Mouse (Mus musculus) lung, embryonic 16.5 days (tissue): ENCODE data around the gene Uqcrc1. TPM values are rescaled to one million over a fixed set of nuclear protein-coding genes. Genes with fewer than 3 reads are reported as not detected.

ENCODE experiments used
- ATAC-seq: fragments of 200-750 bp; cut with Nextera tagmentation; 2 replicates; pipeline ENCODE4 v1.8.0; 2017; ENCODE audit warnings: low read depth, mild to moderate bottlenecking, moderate library complexity
- H3K27ac ChIP-seq: fragments of 300-500 bp; sonication (generic); 2 replicates; pipeline ENCODE4 v1.5.1; 2014; ENCODE audit warnings: mild to moderate bottlenecking, control low read depth, low read length
- H3K27me3 ChIP-seq: fragments of 300-500 bp; sonication (generic); 2 replicates; pipeline ENCODE4 v1.6.1; 2014; ENCODE audit warnings: low read depth, low read length, mixed read lengths; ENCODE audit not compliant: control insufficient read depth, insufficient read depth
- H3K36me3 ChIP-seq: fragments of 300-500 bp; sonication (generic); 2 replicates; pipeline ENCODE4 v1.6.1; 2014; ENCODE audit warnings: low read length; ENCODE audit not compliant: control insufficient read depth, insufficient read depth
- H3K4me1 ChIP-seq: fragments of 300-500 bp; sonication (generic); replicated peaks from 2 replicates; pipeline ENCODE4 v1.6.1; 2014; ENCODE audit warnings: low read length, mixed read lengths; ENCODE audit not compliant: control insufficient read depth, insufficient read depth
- H3K4me2 ChIP-seq: fragments of 300-500 bp; sonication (generic); 2 replicates; pipeline ENCODE4 v1.6.1; 2014; ENCODE audit warnings: low read depth, low read length, control low read depth
- H3K4me3 ChIP-seq: fragments of 300-500 bp; sonication (generic); 2 replicates; pipeline ENCODE4 v1.5.1; 2014; ENCODE audit warnings: mild to moderate bottlenecking, low read length, control low read depth
- H3K9ac ChIP-seq: fragments of 300-500 bp; sonication (generic); 2 replicates; pipeline ENCODE4 v1.6.1; 2014; ENCODE audit warnings: low read length, control low read depth
- H3K9me3 ChIP-seq: fragments of 300-500 bp; sonication (generic); 2 replicates; pipeline ENCODE4 v1.6.1; 2016; ENCODE audit warnings: low read length; ENCODE audit not compliant: control insufficient read depth
- WGBS: fragments of 180-500 bp; shearing (Covaris S2); extraction: QIAGEN DNeasy Blood & Tissue Kit; methylation state at CpG from one replicate; pipeline ENCODE4 v1.1.7; 2014; 5-methylcytosine and 5-hydroxymethylcytosine counted together
- polyA plus RNA-seq: library from polyadenylated mRNA; unstranded; fragments of >200 nt; fragmentation: Nextera tagmentation; extraction: Ambion mirVana; gene quantifications from 2 replicates; pipeline ENCODE4 v1.2.1, GENCODE M21; 2015

The Uqcrc1 gene
- polyA plus RNA-seq, 1 experiment from 2014 or later: 397 TPM

DNA sequence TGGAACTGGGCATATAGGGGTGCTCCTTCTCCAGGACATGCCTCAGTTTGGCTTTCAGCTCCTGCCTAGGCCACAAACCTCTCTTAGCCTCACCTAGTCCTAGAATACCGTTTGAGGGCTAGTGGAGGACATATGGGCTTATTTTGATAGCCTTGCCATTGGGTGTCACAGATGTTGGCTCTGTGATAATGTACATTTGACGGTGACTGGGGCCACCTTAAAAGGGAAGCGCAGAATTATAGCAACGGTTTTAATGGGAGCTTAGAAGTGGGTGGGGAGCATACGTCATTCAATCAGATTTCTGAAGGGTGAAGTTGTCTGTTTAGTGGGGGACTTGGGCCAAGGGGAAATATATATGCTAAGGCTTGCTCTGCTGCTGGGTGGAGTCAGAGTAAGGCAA lies 9.2 kb downstream of the Uqcrc1 start:
- no peak overlapping the region for H3K9ac ChIP-seq
- 74% methylated on average over 5 of the region's 5 CpGs for WGBS
- H3K27me3 ChIP-seq: no peaks in the 10 kb centered on the region
- peaks cover 58% of the 10 kb centered on the region for H3K36me3 ChIP-seq
- H3K27ac ChIP-seq: no peak overlapping the region
- H3K4me3 ChIP-seq: no peak overlapping the region
- no peak for ATAC-seq
- no peaks in the 10 kb centered on the region for H3K9me3 ChIP-seq
- no peak overlapping the region for H3K4me2 ChIP-seq
- no peaks in the 10 kb centered on the region; the same call in 1 of the 2 replicates for H3K4me1 ChIP-seq

DNA sequence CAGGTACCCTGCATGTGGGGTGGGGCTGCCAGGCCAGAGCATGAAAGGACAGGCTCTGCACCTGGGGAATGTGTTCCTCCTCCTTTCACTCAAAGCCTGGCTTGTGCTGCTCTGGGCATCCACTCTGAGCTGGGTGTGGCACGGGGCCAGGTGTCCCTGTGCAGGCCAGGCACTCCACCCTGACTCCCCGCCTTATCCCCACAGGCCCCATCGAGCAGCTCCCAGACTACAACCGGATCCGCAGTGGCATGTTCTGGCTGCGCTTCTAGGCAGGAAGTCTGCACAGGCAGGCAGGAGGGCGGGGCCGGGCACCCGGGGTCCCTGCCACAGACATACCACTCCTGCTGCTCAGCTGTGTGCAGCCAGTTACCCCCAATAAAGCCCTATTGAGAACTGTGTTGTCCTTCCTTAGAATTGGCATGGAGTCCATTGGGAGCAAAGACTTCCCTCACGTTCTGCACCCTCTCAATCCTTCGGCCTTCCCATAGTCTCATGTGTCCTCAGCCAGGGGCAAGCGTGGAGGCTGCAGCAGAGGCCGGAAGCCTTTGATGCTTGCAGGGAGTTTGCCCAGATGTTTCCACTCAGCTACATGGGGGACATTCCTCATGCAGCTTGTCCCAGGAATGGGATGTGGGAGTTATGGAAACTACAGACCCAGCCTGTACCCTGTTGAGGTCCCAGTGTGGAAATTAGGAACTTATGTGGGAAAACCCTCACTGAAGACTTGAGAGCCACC lies 13.0 kb downstream of the Uqcrc1 start:
- Histone ChIP-seq H3K27me3 (no peaks in the 10 kb centered on the region), H3K4me1 (peaks cover 5% of the 10 kb centered on the region; the same call in 1 of the 2 replicates), H3K36me3 (peaks cover 40% of the 10 kb centered on the region), H3K27ac (peak overlapping the region; percentile 41), H3K4me2 (no peak overlapping the region), H3K4me3 (no peak overlapping the region), H3K9ac (no peak overlapping the region), H3K9me3 (no peaks in the 10 kb centered on the region)
- peak; percentile 72 for ATAC-seq
- 67% methylated on average over 13 of the region's 13 CpGs for WGBS

DNA sequence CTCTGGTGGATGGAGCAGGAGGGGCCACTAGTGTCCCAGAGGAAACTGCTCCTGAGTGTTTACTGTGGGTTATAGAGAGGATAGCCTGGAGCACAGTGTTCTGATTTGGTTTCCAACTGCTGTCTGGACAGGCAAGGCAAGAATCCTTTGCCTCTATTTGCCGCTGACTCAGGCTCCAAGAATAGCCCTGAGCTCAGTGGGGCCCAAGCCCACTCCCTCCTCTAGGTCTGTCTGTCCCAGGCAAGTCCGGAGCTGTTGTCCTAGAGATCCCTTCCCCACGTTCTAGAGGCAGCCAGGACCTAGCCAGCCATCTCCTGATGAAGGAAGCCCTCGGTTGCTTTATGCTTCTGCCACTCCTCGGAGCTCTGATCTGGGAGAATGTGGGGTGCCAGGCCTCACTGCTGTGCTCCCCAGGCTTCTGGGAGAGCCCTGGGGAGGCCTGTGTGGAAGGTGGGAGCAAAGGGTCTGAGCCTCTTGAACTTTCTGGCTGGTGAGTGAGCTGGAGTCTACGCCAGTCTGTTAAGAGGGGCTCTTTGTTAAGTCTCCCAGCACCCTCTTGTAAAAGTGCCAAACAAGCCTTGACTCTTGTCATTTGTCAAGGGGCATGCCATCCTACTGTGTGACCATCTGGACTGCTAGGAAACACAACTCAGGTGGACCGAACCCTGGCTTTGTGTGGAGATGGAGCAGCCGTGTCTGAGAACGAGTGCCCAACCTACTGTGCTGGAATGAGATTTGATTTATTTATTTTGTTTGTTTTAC lies 13.7 kb downstream of the Uqcrc1 start:
- Histone ChIP-seq H3K4me2 (no peak overlapping the region), H3K4me1 (peaks cover 5% of the 10 kb centered on the region; the same call in 1 of the 2 replicates), H3K9me3 (no peaks in the 10 kb centered on the region), H3K36me3 (peaks cover 36% of the 10 kb centered on the region), H3K9ac (no peak overlapping the region), H3K27ac (peak overlapping the region; percentile 41), H3K4me3 (no peak overlapping the region), H3K27me3 (no peaks in the 10 kb centered on the region)
- 83% methylated on average over 9 of the region's 9 CpGs for WGBS
- peak; percentile 37; the same call in 1 of the 2 replicates for ATAC-seq

DNA sequence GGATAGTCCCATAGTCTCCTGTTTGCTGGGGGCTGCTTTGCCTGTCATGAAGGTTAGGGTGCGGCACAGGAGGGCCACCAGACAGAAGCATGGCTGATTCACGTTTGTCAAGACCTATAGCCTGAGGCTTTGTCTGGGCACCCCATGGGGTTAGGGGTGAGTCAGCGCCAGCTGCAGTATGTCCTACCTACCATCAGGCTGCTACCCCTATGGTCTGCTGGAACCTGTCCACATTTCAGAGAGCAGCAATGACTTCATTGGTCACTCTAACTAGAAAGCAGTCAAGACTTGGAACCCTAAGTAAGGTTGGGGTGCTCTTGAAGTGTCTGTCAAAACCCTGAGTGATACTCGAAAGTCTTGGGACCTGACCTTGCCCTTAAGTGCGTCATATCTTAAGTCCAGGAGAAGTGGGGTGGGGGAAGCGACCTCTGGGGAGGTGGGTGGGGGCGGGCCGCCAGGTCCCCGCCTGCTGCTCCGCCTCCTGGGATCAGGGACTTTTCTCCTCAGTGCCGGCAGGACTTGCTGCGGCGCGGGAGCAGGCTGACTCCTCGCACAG lies 16.7 kb downstream of the Uqcrc1 start, which contains the start of gene Col7a1:
TSS of gene Col7a1 (plus strand) at position 506 of the 556 bp plus-strand sequence.
- Histone ChIP-seq H3K4me2 (peak within 1 kb of the TSS; percentile 48), H3K9ac (peak within 1 kb of the TSS; percentile 41; the same call in 1 of the 2 replicates), H3K4me3 (peak within 1 kb of the TSS; percentile 21; the same call in 1 of the 2 replicates), H3K27ac (no peak within 1 kb of the TSS), H3K9me3 (no peaks in the 10 kb centered on the region), H3K4me1 (peaks cover 5% of the 10 kb centered on the region; the same call in 1 of the 2 replicates), H3K27me3 (no peaks in the 10 kb centered on the region), H3K36me3 (peaks cover 16% of the 10 kb centered on the region)
- no peak for ATAC-seq
- WGBS: 10% methylated on average over 15 of the region's 15 CpGs

DNA sequence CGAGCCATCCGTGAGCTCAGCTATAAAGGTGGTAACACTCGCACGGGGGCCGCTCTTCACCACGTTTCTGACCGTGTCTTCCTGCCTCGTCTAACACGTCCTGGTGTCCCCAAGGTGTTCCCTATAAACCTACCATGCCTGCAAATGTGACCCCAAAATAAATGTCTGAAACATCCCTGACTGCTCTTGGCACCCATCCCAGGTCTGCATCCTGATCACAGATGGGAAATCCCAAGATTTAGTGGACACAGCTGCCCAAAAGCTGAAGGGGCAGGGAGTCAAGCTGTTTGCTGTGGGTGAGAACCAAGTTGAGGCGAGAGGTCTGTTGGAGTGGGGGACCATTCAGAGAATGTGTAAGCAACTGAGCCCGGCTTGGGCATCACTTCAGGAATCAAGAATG lies 18.8 kb downstream of the Uqcrc1 start:
- no peaks in the 10 kb centered on the region for H3K9me3 ChIP-seq
- no peak overlapping the region for H3K4me2 ChIP-seq
- WGBS: 81% methylated on average over 11 of the region's 11 CpGs
- H3K27me3 ChIP-seq: no peaks in the 10 kb centered on the region
- peaks cover 5% of the 10 kb centered on the region; the same call in 1 of the 2 replicates for H3K4me1 ChIP-seq
- H3K9ac ChIP-seq: no peak overlapping the region
- peaks cover 3% of the 10 kb centered on the region for H3K36me3 ChIP-seq
- no peak overlapping the region for H3K4me3 ChIP-seq
- ATAC-seq: no peak
- H3K27ac ChIP-seq: no peak overlapping the region

DNA sequence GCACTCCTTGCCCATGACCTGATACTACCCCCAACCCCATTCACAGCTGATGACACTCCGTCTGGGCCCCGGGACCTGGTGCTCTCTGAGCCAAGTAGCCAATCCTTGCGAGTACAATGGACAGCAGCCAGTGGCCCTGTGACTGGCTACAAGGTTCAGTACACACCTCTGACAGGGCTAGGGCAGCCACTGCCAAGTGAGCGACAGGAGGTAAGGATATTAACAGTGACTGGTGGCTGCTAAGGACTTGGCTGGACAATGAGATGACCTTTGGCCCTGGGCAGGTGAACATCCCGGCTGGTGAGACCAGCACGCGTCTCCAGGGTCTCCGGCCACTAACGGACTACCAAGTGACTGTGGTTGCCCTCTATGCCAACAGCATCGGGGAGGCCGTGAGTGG lies 19.4 kb downstream of the Uqcrc1 start:
- peaks cover 5% of the 10 kb centered on the region; the same call in 1 of the 2 replicates for H3K4me1 ChIP-seq
- H3K4me3 ChIP-seq: no peak overlapping the region
- H3K9ac ChIP-seq: no peak overlapping the region
- H3K4me2 ChIP-seq: no peak overlapping the region
- H3K36me3 ChIP-seq: no peaks in the 10 kb centered on the region
- ATAC-seq: no peak
- no peaks in the 10 kb centered on the region for H3K9me3 ChIP-seq
- H3K27ac ChIP-seq: no peak overlapping the region
- WGBS: 85% methylated on average over 11 of the region's 11 CpGs
- no peaks in the 10 kb centered on the region for H3K27me3 ChIP-seq

DNA sequence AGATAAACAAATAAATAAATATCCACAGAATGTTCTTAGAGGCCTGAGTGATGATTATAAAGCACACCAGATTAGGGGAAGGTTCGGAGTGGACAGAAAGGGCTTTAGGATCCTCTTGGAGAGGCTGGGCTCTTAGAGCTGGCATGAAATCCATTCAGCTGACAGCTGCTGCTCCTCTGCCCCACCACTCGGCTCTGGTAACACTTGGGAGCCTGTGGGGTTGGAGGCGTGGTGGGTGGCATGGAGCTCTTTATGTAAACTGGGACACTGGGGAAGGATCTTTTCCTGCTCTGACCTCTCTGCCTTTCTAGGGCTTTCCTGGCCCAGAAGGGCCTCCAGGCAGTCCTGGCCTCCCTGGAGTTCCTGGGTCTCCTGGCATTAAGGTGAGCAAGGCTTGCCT lies 27.1 kb downstream of the Uqcrc1 start:
- ATAC-seq: no peak
- no peaks in the 10 kb centered on the region for H3K36me3 ChIP-seq
- WGBS: 61% methylated on average over 3 of the region's 3 CpGs

DNA sequence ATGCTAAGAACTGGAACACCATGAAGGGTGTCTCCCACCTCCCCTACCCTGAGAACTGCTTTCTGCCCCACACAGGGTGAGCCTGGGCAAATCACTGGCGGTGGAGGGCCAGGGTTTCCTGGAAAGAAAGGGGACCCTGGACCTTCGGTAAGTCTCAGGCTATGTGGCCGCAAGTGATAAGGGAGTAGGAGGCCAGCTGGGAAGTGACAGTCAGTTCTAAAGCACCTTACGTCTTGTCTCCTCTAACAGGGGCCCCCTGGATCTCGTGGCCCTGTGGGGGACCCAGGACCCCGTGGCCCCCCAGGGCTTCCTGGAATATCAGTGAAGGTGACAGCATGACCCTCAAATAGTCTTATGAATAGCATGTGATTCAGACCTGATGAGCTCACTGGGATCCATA lies 27.9 kb downstream of the Uqcrc1 start:
- Histone ChIP-seq H3K36me3 (no peaks in the 10 kb centered on the region), H3K27ac (no peak overlapping the region), H3K27me3 (no peaks in the 10 kb centered on the region), H3K4me3 (no peak overlapping the region), H3K4me2 (no peak overlapping the region), H3K9me3 (no peaks in the 10 kb centered on the region), H3K9ac (no peak overlapping the region), H3K4me1 (no peaks in the 10 kb centered on the region)
- no peak for ATAC-seq
- WGBS: 70% methylated on average over 6 of the region's 6 CpGs

More for the DNA sequence above, 27.1 kb downstream of the Uqcrc1 start:
- no peaks in the 10 kb centered on the region for H3K4me1 ChIP-seq
- no peak overlapping the region for H3K4me3 ChIP-seq
- H3K27me3 ChIP-seq: no peaks in the 10 kb centered on the region
- no peak overlapping the region for H3K4me2 ChIP-seq
- no peak overlapping the region for H3K9ac ChIP-seq
- no peaks in the 10 kb centered on the region for H3K9me3 ChIP-seq
- H3K27ac ChIP-seq: no peak overlapping the region

DNA sequence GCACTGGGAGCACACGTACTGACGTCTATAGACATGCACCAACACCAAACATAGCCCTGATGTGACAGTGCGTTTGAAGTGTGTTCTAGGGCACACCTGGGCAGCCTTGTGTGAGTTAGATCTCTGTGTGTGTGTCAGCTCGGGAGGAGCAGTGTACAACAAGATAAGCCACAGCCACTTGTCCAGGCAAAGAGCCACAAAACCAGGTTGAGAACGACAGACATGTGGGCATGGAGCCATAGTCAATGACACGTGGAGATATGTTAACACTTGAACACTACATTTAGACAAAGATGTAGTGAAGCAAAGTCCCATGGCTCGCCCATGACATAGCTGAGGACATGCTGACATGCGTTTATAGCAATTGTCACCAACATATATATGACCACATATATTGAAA lies 34.2 kb downstream of the Uqcrc1 start:
- Histone ChIP-seq H3K9me3 (no peaks in the 10 kb centered on the region), H3K27me3 (no peaks in the 10 kb centered on the region), H3K4me2 (no peak overlapping the region), H3K4me1 (no peaks in the 10 kb centered on the region), H3K36me3 (no peaks in the 10 kb centered on the region), H3K9ac (no peak overlapping the region), H3K27ac (no peak overlapping the region), H3K4me3 (no peak overlapping the region)
- WGBS: 67% methylated on average over 8 of the region's 8 CpGs
- no peak for ATAC-seq
